Mouse (Mus musculus) erythroblast, adult 5-6 weeks (primary cell): ENCODE measurements around the gene Ero1lb. TPM values are rescaled to one million over a fixed set of nuclear protein-coding genes. Genes with fewer than 3 reads are reported as not detected.
"Not testable (repeated sequence)": the region's sequence is repeated elsewhere in the genome, so short reads cannot be mapped to it uniquely, and the experiment has no call there.

Experiments used
- ATAC-seq: replicated peaks from 2 replicates; pipeline ENCODE4 v1.8.0; 2016; ENCODE audit warnings: moderate number of reproducible peaks, mild to moderate bottlenecking, moderate TSS enrichment, inconsistent platforms; ENCODE audit not compliant: poor library complexity, low FRiP score, severe bottlenecking
- total RNA-seq, 2 experiments: library from RNA; stranded (forward) in 1 of 2; stranded (reverse) in 1 of 2; fragments of 150-400 nt in 1 of 2; fragments of 200-764, 138-1000 nt in 1 of 2; gene quantifications; 2 replicates each; pipeline versions ENCODE4 v1.2.3 to v1.2.4; 2015 to 2017; ENCODE audit warnings: low replicate concordance in 2 of 2

The Ero1lb gene
- total RNA-seq, 2 experiments from 2014 or later, result 4.8 to 6.4 TPM

DNA sequence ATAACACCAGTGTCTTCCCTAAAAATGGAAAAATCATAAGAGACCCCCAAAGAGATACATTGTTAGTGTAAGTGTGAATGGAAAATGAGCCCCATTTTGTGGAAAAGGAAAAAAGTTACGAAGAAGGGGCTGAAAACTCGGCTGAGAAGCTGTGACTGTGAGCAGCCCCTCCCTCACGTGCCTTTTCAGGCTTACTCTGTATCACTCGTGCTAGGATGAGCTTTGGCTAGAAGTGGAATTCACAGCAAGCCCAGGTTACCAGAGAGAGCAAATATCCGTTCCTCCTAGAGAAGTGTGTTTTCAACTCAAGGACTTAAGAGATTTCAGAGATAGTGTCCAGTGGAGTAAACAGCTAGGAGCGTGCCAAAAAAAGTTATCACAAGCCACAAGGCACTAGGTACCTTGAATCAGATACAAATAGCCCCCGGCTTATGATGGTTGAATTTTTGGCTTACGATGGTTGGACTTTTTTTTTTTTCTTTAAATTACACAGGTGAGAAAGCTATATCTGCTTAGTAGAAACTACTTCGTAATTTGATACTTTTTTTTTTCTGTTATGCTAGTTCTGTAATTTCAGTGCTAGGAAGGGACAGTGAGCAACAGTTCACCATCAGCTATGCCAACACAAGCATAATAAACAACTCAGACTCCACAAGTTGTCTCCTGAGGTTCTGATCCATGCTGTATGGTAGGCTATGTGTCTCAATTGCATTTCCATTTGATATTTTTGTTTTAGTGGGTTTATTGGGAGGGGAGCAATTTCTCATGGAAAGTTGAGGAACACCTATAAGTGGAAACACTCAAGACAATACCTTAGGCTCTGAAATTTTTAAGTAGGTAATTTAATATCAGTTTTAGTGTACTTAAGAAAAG lies 3.2 kb downstream of the Ero1lb start:
- no peak for ATAC-seq

DNA sequence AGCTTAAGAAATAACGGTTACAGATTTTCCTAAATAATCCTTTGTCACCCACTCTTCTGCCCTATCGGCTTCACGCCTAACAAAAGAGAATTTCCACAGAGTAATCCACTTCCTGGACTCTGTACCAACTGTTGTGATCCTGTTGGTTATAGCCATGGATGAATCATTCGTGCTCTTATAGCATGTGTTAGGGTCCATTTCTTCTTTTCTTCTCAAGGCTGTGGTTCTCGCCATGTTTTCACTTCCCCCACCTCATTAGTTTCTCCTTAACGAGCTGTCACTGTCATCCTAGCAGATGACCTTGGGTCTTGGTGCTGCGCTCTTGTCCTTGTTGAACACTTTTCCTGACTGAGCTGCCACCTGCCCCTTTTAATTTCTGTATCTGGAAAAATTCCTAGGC lies 4.1 kb downstream of the Ero1lb start:
- no peak for ATAC-seq

GRCm38 (mm10) chr13:12574979-12575536 lies 9.4 kb downstream of the Ero1lb start:
- no peak; the same call in 1 of the 2 replicates for ATAC-seq

DNA sequence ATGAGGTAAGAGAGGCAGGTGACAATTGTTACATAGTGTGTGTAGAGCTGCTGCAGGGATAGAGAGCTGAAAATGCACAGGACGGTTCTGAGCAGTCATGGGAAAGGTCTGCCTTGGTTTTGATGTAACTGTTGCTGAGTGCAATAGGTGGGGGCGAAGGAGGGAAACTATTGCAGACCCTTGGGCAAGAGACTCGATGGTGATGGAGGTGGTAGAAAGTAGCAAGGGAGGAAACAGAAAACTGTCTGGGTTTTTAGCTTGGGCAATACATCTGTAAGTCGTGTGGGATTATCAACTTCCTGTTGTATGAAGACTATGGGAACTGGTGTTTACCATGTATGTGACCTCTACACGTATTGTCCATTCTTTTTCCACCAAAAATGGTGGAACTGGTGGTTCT lies 12.5 kb downstream of the Ero1lb start:
- no peak for ATAC-seq

DNA sequence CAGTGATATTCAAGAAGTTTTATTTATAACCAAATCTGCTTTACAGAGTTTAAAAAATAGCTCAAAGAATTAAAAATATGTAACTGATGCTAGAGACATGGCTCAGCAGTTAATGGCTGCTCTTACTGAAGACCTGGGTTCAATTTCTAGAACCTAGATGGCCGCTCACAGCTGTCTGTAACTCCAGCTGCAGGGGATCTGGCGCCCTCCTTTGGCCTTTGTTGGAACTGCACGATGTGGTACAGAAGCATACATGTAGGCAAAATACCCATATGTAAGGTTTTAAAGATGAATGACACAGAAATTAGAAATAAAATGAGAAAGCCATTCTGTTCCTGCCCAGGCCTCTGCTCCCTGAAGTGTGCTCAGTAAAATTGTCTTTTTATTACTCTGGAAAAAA lies 23.3 kb downstream of the Ero1lb start:
- ATAC-seq, result no peak

DNA sequence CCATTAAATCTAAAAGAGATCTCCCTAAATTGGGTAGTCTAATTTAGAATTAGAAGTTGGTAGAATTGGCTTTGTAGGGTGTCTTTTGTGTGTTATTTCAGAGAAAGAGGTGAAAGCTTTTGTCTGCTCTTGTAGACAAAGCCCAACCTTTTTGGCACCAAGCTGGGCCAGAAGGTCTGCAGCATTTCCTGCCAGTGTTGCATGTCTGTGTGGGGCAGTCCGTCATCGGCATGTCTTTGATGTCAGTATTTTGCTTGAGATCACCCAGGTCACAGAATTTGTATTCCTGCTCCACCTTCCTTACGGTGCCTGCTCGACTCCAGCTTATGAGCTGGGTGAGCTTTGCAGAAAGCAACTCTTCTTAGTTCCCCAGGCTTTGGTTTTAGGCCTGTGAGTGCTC lies 31.4 kb downstream of the Ero1lb start:
- not testable (repeated sequence) for ATAC-seq

DNA sequence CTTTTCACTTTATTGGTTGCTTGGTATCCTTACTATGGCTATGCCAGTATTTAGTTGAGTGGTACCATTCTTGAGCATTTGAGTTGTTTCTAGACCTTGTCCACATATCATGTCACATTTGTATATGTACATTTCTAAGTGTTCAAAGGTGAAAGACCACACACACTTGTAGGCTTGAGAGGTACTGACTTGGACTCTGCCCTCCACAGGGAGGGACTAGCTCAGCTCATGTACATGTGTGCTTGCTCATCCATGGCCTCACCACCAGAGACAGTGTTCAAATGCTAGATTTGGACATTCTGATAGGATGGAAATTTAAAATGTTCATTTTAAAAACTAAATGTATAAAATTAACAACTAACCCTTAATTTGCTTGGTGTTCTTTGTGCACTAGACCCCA lies 44.5 kb downstream of the Ero1lb start:
- ATAC-seq, result not testable (repeated sequence)

GRCm38 (mm10) chr13:12614026-12614425 lies 48.4 kb downstream of the Ero1lb start:
- ATAC-seq, result not testable (repeated sequence)

DNA sequence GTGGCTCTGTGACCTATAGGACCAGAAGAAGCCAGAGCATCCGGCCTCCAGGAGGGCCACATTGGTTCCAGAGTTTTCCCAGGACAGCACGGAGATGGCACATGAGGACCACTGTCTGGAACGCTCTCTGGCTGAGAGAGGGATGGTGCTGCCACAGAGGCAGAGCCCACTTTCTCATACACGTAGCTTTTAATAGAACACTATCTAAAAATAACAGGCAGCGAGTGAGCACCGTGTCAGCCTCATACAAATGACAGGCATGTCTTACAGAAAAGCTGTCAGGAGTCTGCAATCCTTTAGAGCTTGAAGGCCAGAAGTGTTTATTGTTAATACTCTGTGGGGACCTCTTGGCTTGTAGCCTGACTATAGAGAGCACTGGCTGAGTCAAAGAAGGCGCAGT lies 48.9 kb downstream of the Ero1lb start:
- ATAC-seq, result not testable (repeated sequence)

GRCm38 (mm10) chr13:12615014-12615413 lies 49.3 kb downstream of the Ero1lb start:
- not testable (repeated sequence) for ATAC-seq

DNA sequence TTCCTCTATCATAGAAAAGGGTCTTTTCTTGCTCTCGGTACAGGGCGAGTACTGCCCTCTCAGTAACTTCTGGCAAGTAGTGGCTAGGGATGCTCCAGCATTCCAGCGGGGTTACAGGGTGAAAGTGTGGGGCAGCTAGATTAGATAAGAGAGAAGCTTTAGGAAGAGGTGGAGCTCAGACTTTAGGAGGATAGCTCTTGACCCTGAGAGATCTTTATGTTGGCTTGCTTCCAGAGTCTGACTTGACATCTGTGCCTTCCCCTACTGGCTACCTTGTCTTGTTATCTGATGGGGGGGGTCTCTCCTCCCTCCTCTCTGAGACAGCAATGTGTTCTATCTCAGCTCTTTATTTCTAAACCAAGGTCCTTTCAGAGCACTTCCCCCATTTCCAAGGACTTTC lies 50.8 kb downstream of the Ero1lb start:
- ATAC-seq, result not testable (repeated sequence)

- ATAC-seq, result not testable (repeated sequence)
Observed at GRCm38 (mm10) chr13:12619808-12620207, 54.1 kb downstream of the Ero1lb start.

GRCm38 (mm10) chr13:12626061-12626460 lies 60.4 kb downstream of the Ero1lb start:
- not testable (repeated sequence) for ATAC-seq

DNA sequence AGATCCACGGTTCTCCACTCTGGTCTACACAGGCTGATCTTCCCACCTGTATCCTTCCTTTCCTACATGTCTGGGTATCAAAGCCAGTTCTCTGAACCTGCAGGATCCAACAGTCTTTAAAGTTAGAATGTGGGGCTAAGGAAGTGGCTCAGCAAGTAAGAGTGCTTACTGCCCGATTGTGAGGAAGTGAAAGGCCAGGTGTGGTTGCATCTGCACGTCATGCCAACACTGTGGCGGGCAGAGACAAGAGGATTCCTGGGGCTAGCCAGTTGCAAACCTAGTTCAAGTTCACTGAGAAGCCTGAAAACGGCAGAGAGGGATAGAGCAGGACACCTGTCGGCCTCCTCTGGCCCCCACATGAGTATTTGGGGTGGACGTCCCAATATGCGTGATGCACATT lies 62.1 kb downstream of the Ero1lb start:
- not testable (repeated sequence) for ATAC-seq

DNA sequence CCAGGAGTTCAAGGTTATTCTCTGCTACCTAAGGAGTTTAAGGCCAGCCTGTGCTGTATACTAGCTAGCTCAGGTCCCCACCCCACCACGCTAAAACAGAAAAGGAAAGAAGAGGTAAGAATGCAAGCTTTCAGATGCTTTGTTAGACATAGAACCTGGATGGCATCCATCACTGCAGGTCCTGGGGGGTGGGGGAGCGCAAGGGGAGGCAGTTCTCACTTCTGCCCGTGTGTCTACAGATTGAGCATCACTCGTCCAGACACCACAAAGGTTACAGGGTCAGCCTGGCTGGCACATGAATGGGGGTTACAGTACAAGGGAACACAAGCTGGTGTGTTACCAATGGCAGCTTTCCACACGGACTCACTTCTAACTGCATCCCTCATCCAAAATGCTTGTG lies 62.5 kb downstream of the Ero1lb start:
- not testable (repeated sequence) for ATAC-seq

GRCm38 (mm10) chr13:12630252-12630651 lies 64.6 kb downstream of the Ero1lb start:
- ATAC-seq, result not testable (repeated sequence)

- ATAC-seq, result not testable (repeated sequence)
Observed at GRCm38 (mm10) chr13:12634941-12635588, 69.4 kb downstream of the Ero1lb start.

GRCm38 (mm10) chr13:12642795-12643194 lies 77.1 kb downstream of the Ero1lb start:
- not testable (repeated sequence) for ATAC-seq

DNA sequence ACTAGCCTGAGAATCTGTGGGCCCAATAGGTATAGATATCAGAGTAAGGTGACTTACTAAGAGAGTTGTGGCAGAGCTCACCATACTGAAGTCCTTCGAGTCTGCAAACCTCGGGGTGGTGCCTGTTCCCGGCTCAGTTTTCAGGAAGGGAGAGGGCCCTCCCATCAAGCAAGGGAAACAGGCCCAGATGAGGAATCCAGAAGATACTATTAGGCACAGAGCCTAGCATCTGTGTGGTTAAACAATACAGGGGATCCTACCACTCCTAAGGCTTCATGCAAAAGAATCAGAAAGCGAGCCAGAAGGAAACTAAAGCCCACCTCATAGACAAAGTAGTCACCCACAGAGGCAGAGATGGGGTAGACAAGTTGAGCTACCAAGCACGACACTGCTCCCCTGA lies 81.0 kb downstream of the Ero1lb start:
- not testable (repeated sequence) for ATAC-seq

DNA sequence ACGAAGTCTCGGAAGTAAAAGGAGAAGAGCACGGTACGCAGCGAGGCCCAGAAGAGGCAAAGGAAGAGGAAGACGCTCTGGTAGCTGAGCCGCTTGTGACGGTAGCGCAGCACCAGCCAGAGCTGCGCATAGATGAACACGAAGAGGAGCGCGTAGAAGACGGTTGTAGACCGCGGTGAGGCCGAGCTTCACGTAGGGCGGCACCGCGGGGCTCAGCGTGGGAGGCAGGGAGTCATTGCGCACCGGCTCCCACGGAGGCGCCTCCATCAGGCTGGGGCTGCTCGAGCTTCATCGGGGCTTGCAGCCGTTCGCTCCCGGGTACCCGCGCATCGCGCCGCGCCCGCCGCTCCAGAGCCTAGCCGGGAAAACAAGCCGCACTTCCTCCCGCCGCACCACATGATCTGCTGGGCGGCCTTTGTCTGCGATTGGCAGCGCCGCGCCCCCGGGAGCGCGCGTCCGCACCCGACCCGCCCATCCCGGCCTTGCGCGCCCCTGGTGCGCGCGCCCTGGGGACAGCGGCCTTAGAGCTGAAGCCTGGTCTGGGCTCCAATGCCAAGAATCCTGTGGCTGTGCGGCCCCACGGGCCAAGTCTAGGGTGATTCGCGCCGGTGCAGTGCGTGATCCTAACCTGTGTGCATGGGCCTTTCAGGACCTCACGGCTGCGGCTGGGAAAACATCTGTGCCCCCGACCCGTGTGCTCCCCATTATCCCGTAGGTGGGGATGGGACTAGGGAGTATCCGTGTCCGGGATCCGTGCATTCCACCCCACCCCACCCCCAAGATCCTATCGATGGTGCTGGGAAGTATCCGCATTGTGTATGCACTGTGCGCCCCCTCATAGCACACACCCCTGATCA lies 84.6 kb downstream of the Ero1lb start:
- not testable (repeated sequence) for ATAC-seq
